Mouse (Mus musculus): ENCODE results near the gene Trmt10c. TPM values are rescaled to one million over a fixed set of nuclear protein-coding genes. Genes with fewer than 3 reads are reported as not detected.
A peak's percentile ranks its signal among the peaks of the same experiment; 100 is the strongest.
"Not testable (repeated sequence)": the region's sequence is repeated elsewhere in the genome, so short reads cannot be mapped to it uniquely, and the experiment has no call there.

Gene Trmt10c
- total RNA-seq, 2 experiments from 2014 or later, result 8.3 to 9.6 TPM

- DNase-seq (ENCODE audit: low spot score), result no peak
Observed at GRCm38 (mm10) chr16:56055911-56056310, 18.3 kb upstream of the Trmt10c start.

DNA sequence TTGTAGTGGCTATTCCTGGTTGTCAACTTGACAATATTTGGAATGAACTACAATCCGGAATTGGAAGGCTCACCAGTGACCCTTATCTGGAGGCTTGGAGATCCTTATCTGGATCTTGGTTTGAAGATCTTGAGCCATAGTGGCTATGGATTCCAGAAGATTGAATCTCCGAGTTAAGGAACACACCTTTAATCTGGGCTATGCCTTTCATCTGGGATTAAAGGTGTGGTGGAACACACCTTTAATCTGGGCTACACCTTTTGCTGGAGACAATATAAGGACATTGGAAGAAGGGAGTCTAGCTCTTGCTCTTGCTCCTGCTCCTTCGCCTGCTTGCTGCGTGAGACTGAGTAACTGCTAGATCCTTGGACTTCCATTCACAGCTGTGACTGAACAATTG lies 10.4 kb upstream of the Trmt10c start, which contains the start of gene Senp7:
Senp7 (plus strand) TSS at position 301 of the 400 bp plus-strand sequence.
- DNase-seq (ENCODE audit: low spot score), result not testable (repeated sequence)

DNA sequence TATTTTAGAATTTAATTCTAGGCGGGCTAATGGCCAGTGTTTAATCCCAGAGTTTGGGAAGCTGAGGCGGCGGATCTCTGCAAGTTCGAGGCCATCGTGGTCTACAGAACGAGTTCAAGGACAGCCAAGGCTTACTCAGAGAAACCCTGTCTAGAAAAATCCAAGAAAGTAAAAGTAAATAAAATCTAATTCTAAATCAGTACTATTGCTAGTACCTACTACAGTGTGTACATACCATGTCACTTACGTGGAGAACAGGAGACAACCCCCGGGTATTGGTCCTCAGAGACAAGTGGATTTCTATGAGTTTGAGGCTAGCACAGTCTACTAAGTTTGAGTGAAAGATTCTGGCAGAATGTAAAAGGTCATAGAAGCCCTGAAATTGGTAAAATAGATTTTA lies 471 bp upstream of the Trmt10c start:
- DNase-seq (ENCODE audit: low spot score), result no peak

DNA sequence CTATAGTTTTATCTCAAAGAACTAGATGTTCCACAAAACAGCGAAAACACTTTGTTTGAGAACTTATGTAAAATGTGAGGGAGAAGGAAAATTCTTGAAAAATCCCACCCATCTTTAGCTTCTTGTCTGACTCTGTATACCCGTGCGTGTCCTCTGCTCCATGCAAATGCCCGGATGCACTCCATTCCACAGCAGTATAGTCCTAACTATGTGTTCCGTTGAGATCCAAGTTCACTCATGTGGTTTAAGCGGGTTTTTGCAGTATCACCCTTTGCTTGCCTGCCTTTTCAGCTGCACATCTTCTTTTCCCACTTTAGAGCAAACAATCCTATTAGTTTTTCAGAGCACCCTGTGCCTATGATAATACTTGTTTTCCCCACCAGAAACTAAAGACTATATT lies 1.1 kb downstream of the Trmt10c start:
- no peak for DNase-seq (ENCODE audit: low spot score)

DNA sequence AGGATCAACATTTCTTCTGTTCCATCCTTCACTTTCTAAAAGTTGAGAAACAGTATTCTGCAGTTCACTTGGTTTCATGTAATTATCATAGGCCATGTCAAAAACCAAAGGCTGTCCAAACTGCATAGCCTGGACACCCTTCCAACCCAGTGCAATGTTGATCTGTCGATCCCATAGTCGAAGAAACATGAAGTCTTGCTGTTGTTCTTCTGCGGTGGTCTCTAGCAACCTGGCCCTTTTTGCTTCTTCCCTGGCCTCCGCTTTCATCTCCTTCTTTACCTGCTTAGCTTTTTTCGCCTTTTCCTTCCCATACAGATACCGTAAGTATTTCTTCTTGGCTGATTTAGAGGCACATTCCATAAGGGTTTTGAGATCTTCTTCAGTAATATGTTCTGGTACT lies 3.1 kb downstream of the Trmt10c start:
- no peak for DNase-seq (ENCODE audit: low spot score)

DNA sequence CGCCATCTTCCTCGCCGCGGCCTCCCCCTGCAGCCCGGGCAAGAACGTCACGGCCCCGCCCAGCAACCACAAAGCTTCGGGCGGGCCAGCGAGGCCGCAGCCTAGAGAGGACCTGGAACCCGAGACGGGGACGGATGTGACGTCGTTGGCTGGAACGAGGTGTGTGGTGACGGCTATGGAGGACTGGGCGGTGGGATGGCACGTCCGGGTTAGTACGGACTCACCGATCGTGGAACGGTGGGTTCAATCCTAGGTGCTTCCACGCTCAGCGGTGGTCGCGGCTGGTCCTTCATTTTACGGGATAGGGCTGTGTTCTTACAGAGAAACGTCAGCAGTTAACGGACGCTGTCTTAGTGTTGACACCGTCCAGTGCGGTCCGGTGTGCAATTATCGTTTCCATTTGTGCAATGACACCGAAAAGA lies 7.9 kb downstream of the Trmt10c start, which contains the start of gene Pcnp:
Pcnp (minus strand) TSS at position 79 of the 422 bp plus-strand sequence.
- DNase-seq (ENCODE audit: low spot score), result peak; percentile 99

DNA sequence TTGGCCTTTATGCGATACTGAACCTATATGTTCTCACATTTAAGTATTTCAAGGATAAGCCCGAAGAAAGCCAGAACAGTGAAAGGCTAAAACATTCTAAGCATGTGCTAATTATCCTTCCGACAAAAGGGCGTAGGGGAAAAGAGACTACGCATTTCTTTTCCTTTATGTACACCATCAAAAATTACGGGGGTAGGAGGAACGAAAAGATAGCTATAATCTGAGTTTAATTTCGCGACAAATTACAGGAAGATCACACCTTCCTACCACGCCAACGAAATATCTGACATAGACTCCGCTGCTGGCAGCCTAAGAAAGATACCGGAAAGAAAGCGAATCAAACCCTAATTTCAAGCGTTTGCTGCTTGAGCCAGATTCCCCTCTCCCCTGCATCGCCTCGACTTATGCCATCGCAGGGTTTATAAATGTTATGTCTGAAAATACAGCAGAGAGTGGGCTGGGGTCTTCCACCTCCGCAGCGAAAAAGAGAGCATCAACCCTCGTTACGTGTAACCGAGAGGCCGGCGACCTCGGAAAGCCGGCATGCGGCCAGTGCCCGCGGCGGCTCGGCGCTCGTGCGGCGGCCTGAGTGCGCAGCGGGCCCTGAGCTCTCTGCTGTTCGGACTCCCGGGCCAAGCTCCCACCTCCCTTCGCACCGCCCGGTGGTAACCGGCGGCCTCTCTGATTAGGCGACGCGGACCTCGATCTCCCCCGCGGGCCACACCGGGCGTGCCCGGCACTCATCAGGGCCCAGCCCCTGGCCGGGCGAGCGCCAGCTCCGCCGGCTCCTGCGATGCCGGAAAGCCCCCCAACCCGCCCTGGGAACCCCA lies 8.7 kb downstream of the Trmt10c start:
- DNase-seq (ENCODE audit: low spot score), result no peak

- no peak for DNase-seq (ENCODE audit: low spot score)
Observed at GRCm38 (mm10) chr16:56027854-56028629, 9.6 kb downstream of the Trmt10c start.

GRCm38 (mm10) chr16:56019660-56020059 lies 18.0 kb downstream of the Trmt10c start:
- DNase-seq (ENCODE audit: low spot score), result no peak

GRCm38 (mm10) chr16:56014076-56014475 lies 23.5 kb downstream of the Trmt10c start:
- no peak for DNase-seq (ENCODE audit: low spot score)

DNA sequence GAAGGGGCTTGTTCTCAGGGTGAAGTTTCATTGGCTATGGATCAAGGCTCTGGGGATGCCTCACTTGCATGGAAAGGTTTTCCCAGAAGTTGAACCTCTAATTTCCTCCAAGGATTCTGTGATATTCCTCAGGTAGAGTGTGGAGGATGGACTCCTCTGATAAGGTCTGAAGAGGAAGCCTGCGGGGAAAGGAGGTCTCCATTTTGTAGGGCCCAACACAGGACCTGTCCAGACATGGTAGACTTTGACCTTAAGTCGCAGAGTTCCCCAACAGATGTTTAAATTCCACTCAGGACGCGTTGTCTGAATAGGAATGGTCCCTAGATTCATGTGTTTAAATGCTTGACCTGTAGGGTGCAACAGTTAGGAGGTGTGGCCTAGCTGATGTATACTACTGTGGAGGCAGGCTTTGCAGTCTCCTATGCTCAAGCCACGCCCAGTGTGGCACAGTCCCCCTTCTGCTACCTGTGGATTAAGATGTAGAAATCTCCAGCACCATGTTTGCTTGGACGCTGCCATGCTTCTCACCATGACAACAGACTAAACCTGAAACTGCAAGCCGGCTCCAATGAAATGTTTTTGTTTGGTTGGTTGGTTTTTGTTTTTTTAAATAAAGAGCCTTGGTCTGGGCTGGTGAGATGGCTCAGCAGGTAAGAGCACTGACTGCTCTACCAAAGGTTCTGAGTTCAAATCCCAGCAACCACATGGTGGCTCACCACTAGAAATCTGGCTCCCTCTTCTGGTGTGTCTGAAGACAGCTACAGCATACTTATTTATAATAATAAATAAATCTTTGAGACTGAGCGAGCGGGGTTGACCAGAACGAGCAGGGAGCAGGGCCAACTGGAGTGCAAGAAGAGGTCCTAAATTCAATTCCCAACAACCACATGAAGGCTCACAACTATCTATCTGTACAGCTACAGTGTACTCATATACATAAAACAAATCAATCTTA lies 24.6 kb downstream of the Trmt10c start:
- DNase-seq (ENCODE audit: low spot score), result no peak

GRCm38 (mm10) chr16:56008862-56009261 lies 28.8 kb downstream of the Trmt10c start:
- DNase-seq (ENCODE audit: low spot score), result no peak

- DNase-seq (ENCODE audit: low spot score), result no peak
Observed at GRCm38 (mm10) chr16:56006798-56007197, 30.8 kb downstream of the Trmt10c start.

GRCm38 (mm10) chr16:55994235-55994634 lies 43.4 kb downstream of the Trmt10c start:
- DNase-seq (ENCODE audit: low spot score), result no peak

DNA sequence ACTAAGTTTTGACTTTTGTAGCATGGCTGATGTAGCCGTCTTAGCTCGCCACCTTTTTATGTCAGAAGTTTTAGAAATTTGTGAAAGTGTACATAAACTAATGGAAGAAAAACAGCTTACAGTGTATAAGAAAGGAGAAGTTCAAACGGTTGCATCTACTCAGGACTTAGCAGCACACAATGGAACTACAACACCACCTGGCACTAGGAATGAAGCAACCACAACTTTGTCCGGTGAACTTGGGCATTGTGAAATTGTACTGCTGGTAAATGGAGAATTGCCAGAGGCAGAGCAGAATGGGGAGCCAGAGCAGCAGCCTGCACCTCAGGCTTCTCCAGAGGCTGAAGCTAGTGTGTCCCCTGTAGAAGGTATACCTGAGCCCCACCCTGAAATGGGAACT lies 47.3 kb downstream of the Trmt10c start:
- no peak for DNase-seq (ENCODE audit: low spot score)

- no peak for DNase-seq (ENCODE audit: low spot score)
Observed at GRCm38 (mm10) chr16:55986001-55986400, 51.6 kb downstream of the Trmt10c start.

Small RNA genes lying within 50 kb of the gene (microRNA-seq; reads per million reads assigned to microRNA genes)
- gene Gm24047, result not detected

Other genes with a start within 250 kb of the Trmt10c start
- 1 to 10 TPM in 1 of 2 experiments, under 1 TPM in 1; 0.75 to 1.3 TPM for gene Nfkbiz, start 198.9 kb downstream of the Trmt10c start, total RNA-seq (2021)
- gene Nxpe3, start 142.5 kb downstream of the Trmt10c start, total RNA-seq (2021), result under 1 TPM; 0.25 to 0.38 TPM
- gene Cep97, start 103.0 kb downstream of the Trmt10c start, total RNA-seq (2021), result 1 to 10 TPM; 5.9 to 6.4 TPM
- 100 to 1,000 TPM; 638 to 646 TPM for gene Rpl24, start 71.5 kb downstream of the Trmt10c start, total RNA-seq (2021)
- 10 to 100 TPM; 10.1 to 12.9 TPM for gene Zbtb11, start 63.9 kb downstream of the Trmt10c start, total RNA-seq (2021)
- 10 to 100 TPM; 56.6 to 57.2 TPM for gene Pcnp, start 8.1 kb downstream of the Trmt10c start, total RNA-seq (2021)
- 10 to 100 TPM in 1 of 2 experiments, 1 to 10 TPM in 1; 7.2 to 10.0 TPM for gene Senp7, start 10.5 kb upstream of the Trmt10c start, total RNA-seq (2021)
- not detected for gene Impg2, start 166.5 kb upstream of the Trmt10c start, total RNA-seq (2021)